Mouse (Mus musculus): ENCODE measurements at regions not wholly inside any gene's neighbourhood (a gene's known extent, or its start where the extent isn't known, plus 50 kb on each side); places are given as distances from the start of the nearest gene placed in this dataset.

- Histone ChIP-seq H3K27ac (replicated peaks) (no peak overlapping the region), H3K9me3 (no peaks in the 10 kb centered on the region), H3K4me3 (no peak overlapping the region), H3K36me3 (replicated peaks) (no peaks in the 10 kb centered on the region), H3K4me1 (peaks cover 15% of the 10 kb centered on the region), H3K27me3 (replicated peaks; ENCODE audit: low read depth, poor library complexity, severe bottlenecking) (no peaks in the 10 kb centered on the region)
- no peak for DNase-seq (ENCODE audit: low spot score)
These were observed 62.1 kb upstream of the Pfn2 start for GRCm38 (mm10) chr3:57910020-57910419.

- Histone ChIP-seq H3K9me3 (no peaks in the 10 kb centered on the region), H3K27ac (replicated peaks) (peak overlapping the region; percentile 65; the same call in 1 of the 2 replicates), H3K27me3 (replicated peaks; ENCODE audit: low read depth, poor library complexity, severe bottlenecking) (no peaks in the 10 kb centered on the region), H3K4me3 (peak overlapping the region; percentile 39), H3K36me3 (replicated peaks) (no peaks in the 10 kb centered on the region), H3K4me1 (peaks cover 15% of the 10 kb centered on the region)
- peak; percentile 33 for DNase-seq (ENCODE audit: low spot score)
- WGBS = 20% methylated on average over 16 of the region's 16 CpGs
These were observed 64.1 kb upstream of the Pfn2 start for GRCm38 (mm10) chr3:57911831-57912596.

- H3K27ac ChIP-seq (replicated peaks) = 0 out of 2 replicates have a peak overlapping the region, but pooled peaks have one; percentile 65
- H3K27me3 ChIP-seq (replicated peaks; ENCODE audit: low read depth, poor library complexity, severe bottlenecking) = no peaks in the 10 kb centered on the region
- H3K4me1 ChIP-seq = peaks cover 15% of the 10 kb centered on the region
- no peaks in the 10 kb centered on the region for H3K36me3 ChIP-seq (replicated peaks)
- WGBS = 50% methylated on average over 7 of the region's 7 CpGs
- H3K4me3 ChIP-seq = peak overlapping the region; percentile 39
- H3K9me3 ChIP-seq = no peaks in the 10 kb centered on the region
- DNase-seq (ENCODE audit: low spot score) = no peak
These were observed 64.9 kb upstream of the Pfn2 start for GRCm38 (mm10) chr3:57912650-57913343.

GRCm38 (mm10) chr3:57914687-57915086, 66.8 kb upstream of the Pfn2 start:
- no peak for DNase-seq (ENCODE audit: low spot score)
- Histone ChIP-seq H3K9me3 (no peaks in the 10 kb centered on the region), H3K36me3 (replicated peaks) (no peaks in the 10 kb centered on the region), H3K4me1 (peaks cover 21% of the 10 kb centered on the region), H3K4me3 (no peak overlapping the region), H3K27ac (replicated peaks) (no peak overlapping the region), H3K27me3 (replicated peaks; ENCODE audit: low read depth, poor library complexity, severe bottlenecking) (no peaks in the 10 kb centered on the region)
- 95% methylated on average over 3 of the region's 3 CpGs for WGBS

- no peak for DNase-seq (ENCODE audit: low spot score)
- peaks cover 16% of the 10 kb centered on the region for H3K4me1 ChIP-seq
- H3K27ac ChIP-seq (replicated peaks) = no peak overlapping the region
- 72% methylated on average over 2 of the region's 2 CpGs for WGBS
- H3K27me3 ChIP-seq (replicated peaks; ENCODE audit: low read depth, poor library complexity, severe bottlenecking) = no peaks in the 10 kb centered on the region
- H3K36me3 ChIP-seq (replicated peaks) = no peaks in the 10 kb centered on the region
- no peak overlapping the region for H3K4me3 ChIP-seq
- no peaks in the 10 kb centered on the region for H3K9me3 ChIP-seq
These were observed 71.0 kb upstream of the Pfn2 start for GRCm38 (mm10) chr3:57918913-57919312.

- peaks cover 16% of the 10 kb centered on the region for H3K4me1 ChIP-seq
- 58% methylated on average over 5 of the region's 5 CpGs for WGBS
- H3K4me3 ChIP-seq = no peak overlapping the region
- no peaks in the 10 kb centered on the region for H3K36me3 ChIP-seq (replicated peaks)
- H3K9me3 ChIP-seq = no peaks in the 10 kb centered on the region
- DNase-seq (ENCODE audit: low spot score) = no peak
- H3K27ac ChIP-seq (replicated peaks) = no peak overlapping the region
- no peaks in the 10 kb centered on the region for H3K27me3 ChIP-seq (replicated peaks; ENCODE audit: low read depth, poor library complexity, severe bottlenecking)
These were observed 71.7 kb upstream of the Pfn2 start for GRCm38 (mm10) chr3:57919390-57920089.

GRCm38 (mm10) chr3:57920090-57920432, 72.2 kb upstream of the Pfn2 start:
- H3K9me3 ChIP-seq = no peaks in the 10 kb centered on the region
- H3K4me1 ChIP-seq = peaks cover 16% of the 10 kb centered on the region
- no peaks in the 10 kb centered on the region for H3K27me3 ChIP-seq (replicated peaks; ENCODE audit: low read depth, poor library complexity, severe bottlenecking)
- WGBS = 41% methylated on average over 1 of the region's 1 CpGs
- H3K36me3 ChIP-seq (replicated peaks) = no peaks in the 10 kb centered on the region
- H3K27ac ChIP-seq (replicated peaks) = no peak overlapping the region
- no peak for DNase-seq (ENCODE audit: low spot score)
- no peak overlapping the region for H3K4me3 ChIP-seq

- Histone ChIP-seq H3K27me3 (replicated peaks; ENCODE audit: low read depth, poor library complexity, severe bottlenecking) (no peaks in the 10 kb centered on the region), H3K4me1 (peaks cover 16% of the 10 kb centered on the region), H3K27ac (replicated peaks) (no peak overlapping the region), H3K36me3 (replicated peaks) (no peaks in the 10 kb centered on the region), H3K9me3 (no peaks in the 10 kb centered on the region), H3K4me3 (no peak overlapping the region)
- WGBS = 90% methylated on average over 2 of the region's 2 CpGs
- no peak for DNase-seq (ENCODE audit: low spot score)
These were observed 73.4 kb upstream of the Pfn2 start for GRCm38 (mm10) chr3:57921071-57921882.

GRCm38 (mm10) chr3:57923061-57923460, 75.2 kb upstream of the Pfn2 start:
- 68% methylated on average over 3 of the region's 3 CpGs for WGBS
- Histone ChIP-seq H3K27me3 (replicated peaks; ENCODE audit: low read depth, poor library complexity, severe bottlenecking) (no peaks in the 10 kb centered on the region), H3K9me3 (no peaks in the 10 kb centered on the region), H3K4me3 (no peak overlapping the region), H3K4me1 (peaks cover 16% of the 10 kb centered on the region), H3K36me3 (replicated peaks) (no peaks in the 10 kb centered on the region), H3K27ac (replicated peaks) (no peak overlapping the region)
- no peak for DNase-seq (ENCODE audit: low spot score)

- WGBS = 83% methylated on average over 3 of the region's 3 CpGs
- H3K27me3 ChIP-seq (replicated peaks; ENCODE audit: low read depth, poor library complexity, severe bottlenecking) = no peaks in the 10 kb centered on the region
- DNase-seq (ENCODE audit: low spot score) = no peak
- H3K4me3 ChIP-seq = no peak overlapping the region
- no peaks in the 10 kb centered on the region for H3K36me3 ChIP-seq (replicated peaks)
- H3K27ac ChIP-seq (replicated peaks) = no peak overlapping the region
- H3K4me1 ChIP-seq = peaks cover 9% of the 10 kb centered on the region
- H3K9me3 ChIP-seq = no peaks in the 10 kb centered on the region
These were observed 85.0 kb upstream of the Pfn2 start for GRCm38 (mm10) chr3:57932657-57933539.

GRCm38 (mm10) chr3:57935042-57935610, 87.2 kb upstream of the Pfn2 start:
- Histone ChIP-seq H3K27me3 (replicated peaks; ENCODE audit: low read depth, poor library complexity, severe bottlenecking) (no peaks in the 10 kb centered on the region), H3K36me3 (replicated peaks) (no peaks in the 10 kb centered on the region)
- 72% methylated on average over 5 of the region's 5 CpGs for WGBS

More at GRCm38 (mm10) chr3:57935042-57935610, 87.2 kb upstream of the Pfn2 start:
- no peak overlapping the region for H3K27ac ChIP-seq (replicated peaks)
- peaks cover 9% of the 10 kb centered on the region for H3K4me1 ChIP-seq
- H3K9me3 ChIP-seq = no peaks in the 10 kb centered on the region
- H3K4me3 ChIP-seq = no peak overlapping the region
- no peak for DNase-seq (ENCODE audit: low spot score)

All from embryonic facial prominence, embryonic 10.5 days (tissue).